Mouse (Mus musculus): ENCODE results near the gene Zfp618.

DNA sequence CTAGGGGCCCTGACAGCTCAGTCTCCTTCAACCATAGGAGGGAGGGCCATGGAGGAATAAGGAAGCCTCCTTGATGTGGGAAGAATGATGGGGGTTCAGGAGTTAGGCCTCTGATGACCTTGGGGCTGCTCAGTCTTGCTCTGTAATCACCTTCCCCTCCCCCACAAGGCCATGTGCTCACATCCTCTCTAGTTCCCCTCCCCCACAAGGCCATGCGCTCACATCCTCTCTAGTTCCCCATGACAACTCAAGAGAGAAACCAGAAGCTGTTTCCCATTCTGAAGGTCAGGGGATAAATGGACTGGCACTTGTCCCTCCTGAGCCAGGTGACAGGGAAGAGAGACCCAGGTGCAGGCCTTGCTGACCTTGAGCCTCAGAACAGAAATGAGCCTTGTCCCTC, 124.1 kb downstream of the Zfp618 start:
- TF ChIP-seq POLR2A (IDR thresholded peaks at IDR 0.05; ENCODE audit: insufficient read depth, low read depth, low read length) (no peak), CTCF (IDR thresholded peaks at IDR 0.05; ENCODE audit: insufficient read depth, low read depth, low read length) (no peak)
